Mouse (Mus musculus): ENCODE results near the gene Pdcd2l. TPM values are rescaled to one million over a fixed set of nuclear protein-coding genes. Genes with fewer than 3 reads are reported as not detected.
A peak's percentile ranks its signal among the peaks of the same experiment; 100 is the strongest.

The Pdcd2l gene
- polyA plus RNA-seq (2012; rRNA removed): 22.8 and 25.1 TPM in 2 replicates

DNA sequence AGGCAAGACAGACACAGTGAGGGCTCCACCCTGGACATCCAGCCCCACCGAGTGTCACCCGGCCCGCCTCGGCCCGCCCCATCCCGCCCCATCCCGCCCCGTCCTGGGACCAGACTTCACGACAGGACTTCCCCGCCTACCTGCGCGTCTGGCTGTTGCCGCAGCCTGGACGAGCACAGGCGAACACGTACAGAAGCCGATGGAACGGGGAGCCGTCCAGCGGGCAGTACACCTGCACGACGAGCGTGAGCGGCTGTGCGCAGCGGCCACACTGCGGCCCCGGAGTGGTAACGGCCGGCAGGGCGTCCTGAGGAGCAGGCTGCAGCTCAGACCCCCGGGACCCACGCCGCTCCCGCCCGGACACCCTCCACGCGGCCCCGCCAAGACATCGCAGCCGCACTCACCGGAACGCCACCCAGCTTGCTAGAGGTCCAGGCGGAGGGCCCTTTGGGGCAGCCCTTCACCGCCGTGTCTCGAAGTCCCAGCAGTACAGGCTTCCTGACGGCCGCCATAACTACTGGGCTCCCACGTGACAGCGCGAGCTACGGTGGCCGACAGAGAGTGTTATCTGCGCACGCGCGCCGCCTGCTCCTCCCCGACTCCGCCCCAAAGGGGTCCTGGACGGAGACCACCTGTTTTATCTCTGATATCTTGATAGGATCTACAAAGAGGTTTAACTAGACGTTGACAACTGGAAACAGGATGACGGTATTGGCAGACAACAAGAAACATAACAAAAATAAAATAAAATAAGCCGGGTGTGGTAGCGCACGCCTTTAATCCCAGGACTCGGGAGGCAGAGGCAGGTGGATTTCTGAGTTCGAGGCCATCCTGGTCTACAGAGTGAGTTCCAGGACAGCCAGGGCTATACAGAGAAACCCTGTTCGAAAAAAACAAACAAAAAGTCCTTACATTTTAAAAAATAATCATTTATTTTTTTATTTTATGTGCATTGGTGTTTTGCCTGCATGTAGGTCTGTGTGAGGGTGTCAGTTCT, at the start of gene Pdcd2l:
TSS of gene Pdcd2l (minus strand) at position 530 of the 997 bp plus-strand sequence.
- H3K27ac ChIP-seq (ENCODE audit: insufficient read depth, low read depth, low read length): peak within 1 kb of the TSS; percentile 66

DNA sequence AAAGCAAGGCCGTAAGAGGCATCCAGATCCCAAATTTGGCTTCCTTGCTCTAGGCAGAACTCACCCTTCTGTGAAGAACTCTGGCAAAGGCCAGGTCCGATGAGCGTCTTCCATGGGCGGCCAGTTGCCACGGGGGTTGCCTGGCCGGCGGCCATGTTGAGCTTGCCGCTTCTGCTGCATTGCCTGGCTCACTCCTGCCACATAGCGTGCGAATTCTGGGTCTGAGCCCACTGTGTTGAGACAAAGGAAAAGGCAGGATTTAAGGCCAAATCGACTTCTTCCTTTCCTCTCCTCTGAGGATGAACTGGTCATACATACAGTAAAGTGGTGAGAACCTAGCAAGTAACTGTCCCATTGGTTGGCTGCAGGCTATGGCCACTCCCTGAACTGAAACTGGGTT, 45.7 kb upstream of the Pdcd2l start:
- Histone ChIP-seq H3K27me3 (replicated peaks; ENCODE audit: control insufficient read depth, insufficient read depth, low read length) (no peaks in the 10 kb centered on the region), H3K36me3 (ENCODE audit: control insufficient read depth, insufficient read depth, low read length) (peaks cover 6% of the 10 kb centered on the region), H3K4me3 (ENCODE audit: insufficient read depth, low read depth, low read length) (no peak overlapping the region), H3K4me1 (ENCODE audit: control insufficient read depth, insufficient read depth, low read length) (no peaks in the 10 kb centered on the region), H3K27ac (ENCODE audit: insufficient read depth, low read depth, low read length) (no peak overlapping the region)
- no peak for TF ChIP-seq POLR2A (IDR thresholded peaks at IDR 0.05; ENCODE audit: low read depth, low read length)
- TF ChIP-seq CTCF (conservative IDR thresholded peaks at IDR 0.05; ENCODE audit: insufficient read depth, insufficient read length, low read depth, low read length): no peak
- WGBS: 93% methylated on average over 11 of the region's 11 CpGs
- no peak for DNase-seq

More for the DNA sequence above, at the start of gene Pdcd2l:
- H3K4me1 ChIP-seq (ENCODE audit: control insufficient read depth, insufficient read depth, low read length): peaks cover 5% of the 10 kb centered on the region; the same call in 1 of the 2 replicates
- peak; percentile 22 for TF ChIP-seq POLR2A (IDR thresholded peaks at IDR 0.05; ENCODE audit: low read depth, low read length)
- TF ChIP-seq CTCF (conservative IDR thresholded peaks at IDR 0.05; ENCODE audit: insufficient read depth, insufficient read length, low read depth, low read length): no peak
- 2% methylated on average over 70 of the region's 70 CpGs for WGBS
- H3K27me3 ChIP-seq (replicated peaks; ENCODE audit: control insufficient read depth, insufficient read depth, low read length): no peaks in the 10 kb centered on the region
- H3K4me3 ChIP-seq (ENCODE audit: insufficient read depth, low read depth, low read length): peak within 1 kb of the TSS; percentile 89
- peak; percentile 93 for DNase-seq
- H3K36me3 ChIP-seq (ENCODE audit: control insufficient read depth, insufficient read depth, low read length): no peaks in the 10 kb centered on the region

DNA sequence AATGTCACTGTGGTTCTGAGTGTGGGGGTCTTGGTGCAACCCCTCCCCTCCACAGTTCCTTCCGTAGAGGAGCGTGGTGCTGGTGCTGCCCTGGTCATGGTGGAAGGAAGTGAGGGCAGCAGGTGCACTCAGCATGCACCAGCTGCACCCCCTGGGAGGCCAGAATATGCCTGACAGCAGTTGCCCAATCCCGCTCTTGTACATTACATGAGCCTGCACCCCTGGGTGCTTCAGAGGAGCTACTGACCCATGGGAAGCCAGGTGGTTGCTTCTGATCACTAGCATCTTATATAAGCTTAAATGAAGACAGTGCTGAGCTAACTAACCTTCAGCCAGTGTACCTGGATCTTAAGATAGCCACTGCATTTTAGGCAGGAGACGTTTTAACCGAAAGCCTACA, 41.6 kb upstream of the Pdcd2l start:
- Histone ChIP-seq H3K27me3 (replicated peaks; ENCODE audit: control insufficient read depth, insufficient read depth, low read length) (no peaks in the 10 kb centered on the region), H3K27ac (ENCODE audit: insufficient read depth, low read depth, low read length) (no peak overlapping the region), H3K4me3 (ENCODE audit: insufficient read depth, low read depth, low read length) (no peak overlapping the region), H3K36me3 (ENCODE audit: control insufficient read depth, insufficient read depth, low read length) (peaks cover 2% of the 10 kb centered on the region; the same call in 1 of the 2 replicates), H3K4me1 (ENCODE audit: control insufficient read depth, insufficient read depth, low read length) (peaks cover 4% of the 10 kb centered on the region; the same call in 1 of the 2 replicates)
- no peak for TF ChIP-seq CTCF (conservative IDR thresholded peaks at IDR 0.05; ENCODE audit: insufficient read depth, insufficient read length, low read depth, low read length)
- TF ChIP-seq POLR2A (IDR thresholded peaks at IDR 0.05; ENCODE audit: low read depth, low read length): no peak
- DNase-seq: no peak
- 90% methylated on average over 5 of the region's 5 CpGs for whole genome bisulfite sequencing

- no peaks in the 10 kb centered on the region for H3K27me3 ChIP-seq (replicated peaks; ENCODE audit: control insufficient read depth, insufficient read depth, low read length)
- no peak overlapping the region for H3K27ac ChIP-seq (ENCODE audit: insufficient read depth, low read depth, low read length)
- H3K4me3 ChIP-seq (ENCODE audit: insufficient read depth, low read depth, low read length): no peak overlapping the region
- DNase-seq: no peak
- TF ChIP-seq POLR2A (IDR thresholded peaks at IDR 0.05; ENCODE audit: low read depth, low read length): no peak
- no peak for TF ChIP-seq CTCF (conservative IDR thresholded peaks at IDR 0.05; ENCODE audit: insufficient read depth, insufficient read length, low read depth, low read length)
- no peaks in the 10 kb centered on the region for H3K36me3 ChIP-seq (ENCODE audit: control insufficient read depth, insufficient read depth, low read length)
- H3K4me1 ChIP-seq (ENCODE audit: control insufficient read depth, insufficient read depth, low read length): peaks cover 5% of the 10 kb centered on the region; the same call in 1 of the 2 replicates
- 89% methylated on average over 5 of the region's 5 CpGs for WGBS
Measured at GRCm38 (mm10) chr7:34235602-34236001, 39.1 kb upstream of the Pdcd2l start.

DNA sequence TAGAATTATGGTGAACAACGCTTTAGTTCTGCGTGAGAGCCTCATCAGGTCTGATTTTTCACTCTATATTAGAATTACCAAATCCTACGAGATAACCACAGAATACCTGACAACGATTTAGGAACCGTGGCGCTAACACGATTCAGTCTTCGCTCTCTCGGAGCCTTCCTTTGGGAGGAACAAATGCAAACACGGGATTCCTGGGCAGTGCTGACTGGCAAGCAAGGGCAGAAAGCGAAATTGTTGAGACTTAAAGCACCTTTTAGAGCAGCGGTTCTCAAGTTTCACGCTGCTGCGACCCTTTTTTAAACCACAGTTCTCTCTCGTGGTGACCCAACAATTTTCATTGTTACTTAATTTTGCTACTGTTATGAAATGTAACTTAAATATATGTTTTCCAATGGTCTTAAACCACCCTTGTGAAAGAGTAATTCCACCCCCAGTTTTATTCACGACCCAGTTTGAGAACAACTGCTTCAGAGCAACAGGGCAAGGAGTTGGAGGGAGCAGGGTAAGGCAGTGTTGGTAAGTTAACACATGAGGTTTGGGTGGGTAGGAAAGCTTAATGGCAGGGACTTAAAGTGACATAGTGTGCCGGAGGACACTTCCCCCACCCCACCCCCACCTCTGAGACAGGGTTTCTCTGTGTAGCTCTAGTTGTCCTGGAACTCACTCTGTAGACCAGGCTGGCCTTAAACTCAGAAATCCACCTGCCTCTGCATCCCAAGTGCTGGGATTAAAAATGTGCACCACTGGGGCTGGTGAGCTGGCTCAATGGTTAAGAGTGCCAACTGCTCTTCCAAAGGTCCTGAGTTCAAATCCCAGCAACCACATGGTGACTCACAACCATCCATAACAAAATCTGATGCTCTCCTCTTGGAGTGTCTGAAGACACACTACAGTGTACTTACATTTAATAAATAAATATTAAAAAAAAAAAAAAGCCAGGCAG, 38.4 kb upstream of the Pdcd2l start:
- no peak for TF ChIP-seq POLR2A (IDR thresholded peaks at IDR 0.05; ENCODE audit: low read depth, low read length)
- no peak for TF ChIP-seq CTCF (conservative IDR thresholded peaks at IDR 0.05; ENCODE audit: insufficient read depth, insufficient read length, low read depth, low read length)
- Histone ChIP-seq H3K4me1 (ENCODE audit: control insufficient read depth, insufficient read depth, low read length) (peaks cover 5% of the 10 kb centered on the region; the same call in 1 of the 2 replicates), H3K27me3 (replicated peaks; ENCODE audit: control insufficient read depth, insufficient read depth, low read length) (no peaks in the 10 kb centered on the region), H3K36me3 (ENCODE audit: control insufficient read depth, insufficient read depth, low read length) (no peaks in the 10 kb centered on the region), H3K4me3 (ENCODE audit: insufficient read depth, low read depth, low read length) (peak overlapping the region; percentile 63), H3K27ac (ENCODE audit: insufficient read depth, low read depth, low read length) (peak overlapping the region; percentile 99)
- 2% methylated on average over 17 of the region's 17 CpGs for WGBS
- DNase-seq: no peak

DNA sequence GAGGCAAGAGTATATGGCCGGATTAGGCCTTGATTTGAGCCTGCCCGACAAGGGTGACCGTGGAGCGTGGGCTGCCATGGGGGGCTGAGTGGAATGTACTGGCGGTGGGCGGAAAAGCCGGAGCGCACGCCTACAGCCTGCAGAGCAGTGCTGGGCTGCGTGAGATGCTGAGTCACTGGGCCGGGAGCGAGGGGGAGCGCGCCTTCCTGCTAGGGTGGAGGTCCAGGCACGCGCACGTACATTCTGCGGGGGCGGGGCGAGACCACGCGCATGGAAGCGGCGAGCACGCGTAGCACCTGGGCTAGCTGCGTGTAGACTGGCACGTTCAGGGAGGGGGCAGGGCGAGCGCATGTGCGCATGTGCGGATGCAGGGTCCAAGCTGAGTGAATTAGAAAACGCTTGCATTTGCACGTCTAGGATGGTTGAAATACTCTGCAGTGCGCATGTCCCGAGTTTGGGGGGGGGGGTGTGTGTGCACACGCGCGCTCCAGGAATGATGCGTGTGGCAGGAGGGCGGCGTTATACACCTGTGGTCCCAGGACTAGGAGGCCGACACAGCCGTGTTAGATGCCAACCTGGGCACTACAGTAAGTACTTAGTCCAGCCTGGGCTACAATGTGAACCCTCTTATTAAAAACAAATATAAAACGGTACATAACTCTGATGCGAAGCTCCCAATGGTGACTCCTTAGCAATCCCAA, 37.6 kb upstream of the Pdcd2l start:
- peak overlapping the region; percentile 99 for H3K27ac ChIP-seq (ENCODE audit: insufficient read depth, low read depth, low read length)
- WGBS: under 1% methylated on average over 46 of the region's 46 CpGs
- H3K4me3 ChIP-seq (ENCODE audit: insufficient read depth, low read depth, low read length): peak overlapping the region; percentile 63
- no peaks in the 10 kb centered on the region for H3K36me3 ChIP-seq (ENCODE audit: control insufficient read depth, insufficient read depth, low read length)
- peaks cover 5% of the 10 kb centered on the region; the same call in 1 of the 2 replicates for H3K4me1 ChIP-seq (ENCODE audit: control insufficient read depth, insufficient read depth, low read length)
- H3K27me3 ChIP-seq (replicated peaks; ENCODE audit: control insufficient read depth, insufficient read depth, low read length): no peaks in the 10 kb centered on the region
- DNase-seq: peak; percentile 100
- TF ChIP-seq CTCF (conservative IDR thresholded peaks at IDR 0.05; ENCODE audit: insufficient read depth, insufficient read length, low read depth, low read length): no peak
- peak; percentile 92 for TF ChIP-seq POLR2A (IDR thresholded peaks at IDR 0.05; ENCODE audit: low read depth, low read length)

Measured in kidney, adult 2 months (tissue).